Mouse (Mus musculus) ZHBTc4 (cell line): ENCODE results near the gene Grik4.

ENCODE experiments used
- DNase-seq: peaks from one replicate; pipeline ENCODE4 v3.0.0-alpha.2; 2011; ENCODE audit warnings: low read depth, low spot score

Gene Grik4

DNA sequence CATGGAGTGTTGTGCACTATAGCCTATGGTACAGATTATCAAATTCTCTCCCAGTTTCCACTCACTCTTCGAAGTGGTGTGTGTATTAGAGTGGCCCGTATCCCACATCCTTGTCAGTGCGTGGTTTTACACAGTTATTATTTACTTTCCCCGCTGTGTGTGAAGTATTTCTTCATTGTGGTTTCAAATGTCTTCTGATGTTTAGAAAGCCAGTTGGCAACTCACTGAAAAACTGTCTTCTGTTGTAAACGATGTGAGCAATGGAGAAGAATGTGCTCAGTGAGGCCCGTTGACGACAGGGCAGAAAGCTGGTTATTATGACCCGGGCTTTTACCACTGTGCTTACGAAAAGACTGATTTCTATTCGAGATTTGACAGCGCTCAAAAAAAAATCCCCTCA is 439.7 kb downstream of the Grik4 start:
- no peak for DNase-seq

DNA sequence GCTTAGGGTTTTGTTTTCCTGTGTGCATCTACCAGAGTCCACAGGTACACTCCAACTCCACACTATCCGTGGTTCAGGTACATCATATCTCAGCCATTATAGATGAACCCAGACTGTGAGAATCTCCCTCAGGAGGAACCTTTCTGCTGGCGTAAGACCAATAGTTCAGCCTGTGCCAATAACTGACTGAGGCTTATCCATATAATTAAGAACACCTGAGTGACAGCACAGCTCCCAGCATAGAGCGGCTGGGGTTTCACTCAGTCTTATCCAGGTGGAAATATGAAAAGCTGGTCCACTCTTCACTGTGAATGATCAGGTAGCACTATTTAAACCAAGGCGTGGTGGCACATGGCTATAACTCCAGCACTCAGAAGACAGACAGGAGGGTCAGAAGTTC is 440.6 kb downstream of the Grik4 start:
- no peak for DNase-seq

DNA sequence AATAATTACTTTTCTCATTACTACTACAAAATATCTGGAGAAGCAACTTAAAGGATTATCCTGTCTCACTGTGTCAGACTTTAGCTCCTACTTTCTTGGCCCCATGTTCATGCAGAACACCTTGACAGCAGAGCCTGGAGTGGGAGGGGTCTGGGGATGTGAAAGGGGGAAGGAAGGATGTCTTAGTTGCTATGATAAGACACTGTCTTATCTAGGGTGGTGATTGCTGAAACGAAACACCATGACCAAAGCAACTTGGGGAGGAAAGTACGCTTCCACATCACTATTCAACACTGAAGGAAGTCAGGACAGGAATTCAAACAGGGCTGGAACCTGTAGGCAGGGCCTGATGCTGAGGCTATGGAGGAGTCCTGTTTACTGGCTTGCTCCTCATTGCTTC is 448.0 kb downstream of the Grik4 start:
- DNase-seq, result no peak

DNA sequence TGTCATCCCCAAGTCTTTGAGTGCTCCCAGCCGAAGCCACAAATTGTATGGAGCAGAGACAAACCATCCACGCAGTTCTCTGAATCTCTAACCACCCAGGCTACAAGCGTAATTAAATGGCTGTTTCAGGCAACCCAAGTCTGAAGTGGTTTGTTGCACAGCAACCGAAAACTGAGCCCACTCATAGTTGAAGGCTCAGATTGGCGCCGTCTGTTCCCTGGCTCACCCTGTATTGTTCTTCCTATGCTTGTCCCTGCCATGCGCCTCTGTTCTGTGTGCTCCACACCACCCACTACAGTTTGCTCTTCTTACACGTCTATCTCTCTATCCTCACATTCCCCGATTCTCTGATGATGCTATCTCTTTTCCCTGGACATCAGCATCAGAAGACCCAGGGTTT is 452.5 kb downstream of the Grik4 start:
- DNase-seq, result no peak

DNA sequence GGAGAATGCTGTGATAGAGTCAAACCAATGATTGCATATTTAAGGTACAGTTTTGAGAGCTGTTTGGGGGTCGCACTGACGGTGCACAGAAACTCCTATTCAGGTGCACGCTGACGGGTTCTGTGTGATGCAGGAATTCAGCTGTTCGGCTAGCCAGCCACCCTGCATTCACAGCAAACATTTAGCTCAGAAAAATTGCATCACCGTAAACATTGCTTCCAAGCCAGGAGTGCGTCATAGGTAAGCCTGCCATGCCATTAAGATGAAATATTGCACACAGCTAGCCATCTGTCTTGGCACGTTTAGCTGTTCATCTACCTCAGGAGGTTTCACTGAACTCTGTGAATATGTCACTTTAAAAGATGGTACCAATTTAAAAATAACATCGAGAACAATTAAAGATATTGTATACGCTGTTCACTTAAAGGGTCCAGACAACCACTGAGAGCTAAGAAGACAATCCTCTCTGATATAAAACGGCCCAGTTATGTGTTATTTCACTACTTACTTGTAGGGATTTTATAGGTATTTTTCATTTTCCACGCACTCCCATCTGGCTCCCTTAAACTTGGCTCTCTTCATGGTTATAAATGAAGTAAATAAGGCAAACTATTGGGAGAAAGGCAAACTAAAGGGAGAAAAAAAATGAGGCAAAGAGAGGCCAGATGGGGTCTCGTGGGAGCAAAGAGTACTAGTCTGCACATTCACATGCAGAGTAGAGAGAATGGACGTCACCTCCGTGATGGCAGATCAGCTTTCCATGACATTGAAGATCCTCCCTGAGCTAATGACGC is 453.5 kb downstream of the Grik4 start:
- peak; percentile 21 for DNase-seq

DNA sequence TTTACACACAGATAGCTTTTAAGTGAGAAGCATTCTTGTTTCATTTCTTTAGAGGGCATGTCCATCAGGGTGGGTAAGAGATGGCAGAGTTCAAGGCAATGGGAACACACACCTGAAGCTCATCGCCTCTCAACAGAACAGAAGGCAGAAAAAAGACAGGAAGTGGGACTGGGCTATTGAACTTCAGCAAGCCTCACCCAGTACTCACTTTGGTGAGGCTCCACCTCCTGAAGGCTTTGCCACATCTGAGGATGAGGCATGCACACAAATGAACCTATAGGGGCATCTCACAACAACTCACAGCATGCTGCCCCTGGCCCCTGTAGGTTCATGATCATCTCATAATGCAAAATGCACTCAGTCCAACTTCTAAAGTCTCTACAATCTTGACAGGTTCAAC is 456.2 kb downstream of the Grik4 start:
- DNase-seq, result no peak

DNA sequence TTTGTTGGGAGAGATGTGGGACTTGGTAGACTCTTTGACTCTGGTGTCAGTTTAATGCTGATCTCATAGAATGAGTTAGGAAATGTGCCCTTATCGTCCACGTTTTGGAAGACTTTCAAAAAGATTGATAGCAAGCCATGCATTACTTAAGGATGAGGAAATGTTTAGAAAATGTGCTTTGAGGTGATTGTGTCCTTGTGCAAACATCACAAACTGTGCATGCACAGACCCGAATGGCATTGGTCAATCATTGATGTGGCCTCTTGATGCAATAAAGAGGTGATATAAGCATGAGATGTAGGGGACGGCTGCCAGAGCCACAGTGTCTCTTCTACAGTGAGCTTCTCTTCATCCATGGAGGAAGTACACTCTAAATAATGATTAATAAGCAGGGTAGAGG is 457.4 kb downstream of the Grik4 start:
- DNase-seq, result no peak

DNA sequence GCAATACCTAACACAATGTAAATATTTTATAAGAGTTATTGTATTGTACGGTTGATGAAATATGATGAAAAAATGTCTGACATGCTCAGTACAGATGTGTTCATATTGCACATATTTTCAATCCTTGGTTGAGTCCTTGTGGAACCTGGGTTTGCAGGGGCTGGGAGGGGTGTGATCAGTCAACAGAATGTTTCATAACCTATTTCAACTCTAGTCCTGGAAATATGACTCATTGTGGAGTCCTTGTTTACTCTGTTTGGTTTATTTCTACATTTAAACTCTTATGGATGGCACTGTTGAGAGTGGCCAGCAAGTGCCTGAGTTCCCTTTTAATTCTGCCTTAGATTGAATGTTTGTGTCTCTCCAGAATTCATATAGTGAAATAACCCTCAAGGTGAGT is 459.6 kb downstream of the Grik4 start:
- DNase-seq, result no peak

DNA sequence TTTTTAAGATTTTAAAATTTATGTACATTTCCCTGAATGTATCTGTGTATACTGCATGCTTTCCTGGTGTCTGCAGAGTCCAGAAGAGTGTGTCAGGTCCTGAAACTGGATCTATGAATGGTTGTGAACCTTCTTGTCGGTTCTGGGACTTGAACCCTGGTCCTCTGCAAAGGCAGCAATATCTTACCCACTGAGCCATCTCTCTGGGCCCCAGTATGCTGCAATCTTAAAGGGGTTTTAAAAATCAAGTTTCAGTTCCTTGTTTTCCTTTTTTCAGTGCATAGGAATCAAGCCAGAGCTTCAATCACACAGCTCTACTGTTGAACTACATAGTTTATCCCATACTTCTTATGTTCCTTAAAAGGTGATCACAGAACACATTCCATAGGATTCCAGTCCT is 461.3 kb downstream of the Grik4 start:
- no peak for DNase-seq

DNA sequence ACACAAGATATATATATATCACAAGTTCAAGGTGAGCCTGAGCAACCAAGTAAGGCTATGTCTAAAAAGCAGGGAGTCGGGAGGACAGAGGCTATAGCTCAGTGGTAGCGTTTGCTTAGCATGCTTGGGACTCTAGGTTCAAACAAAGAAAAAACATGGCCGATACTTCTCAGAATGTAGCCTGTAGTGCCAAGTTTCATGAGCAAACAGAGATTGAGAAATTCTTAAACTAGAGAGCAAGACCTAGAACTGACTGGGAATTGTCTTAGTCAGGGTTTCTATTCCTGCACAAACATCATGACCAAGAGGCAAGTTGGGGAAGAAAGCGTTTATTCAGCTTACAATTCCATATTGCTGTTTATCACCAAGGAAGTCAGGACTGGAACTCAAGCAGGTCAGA is 468.1 kb downstream of the Grik4 start:
- DNase-seq, result no peak

DNA sequence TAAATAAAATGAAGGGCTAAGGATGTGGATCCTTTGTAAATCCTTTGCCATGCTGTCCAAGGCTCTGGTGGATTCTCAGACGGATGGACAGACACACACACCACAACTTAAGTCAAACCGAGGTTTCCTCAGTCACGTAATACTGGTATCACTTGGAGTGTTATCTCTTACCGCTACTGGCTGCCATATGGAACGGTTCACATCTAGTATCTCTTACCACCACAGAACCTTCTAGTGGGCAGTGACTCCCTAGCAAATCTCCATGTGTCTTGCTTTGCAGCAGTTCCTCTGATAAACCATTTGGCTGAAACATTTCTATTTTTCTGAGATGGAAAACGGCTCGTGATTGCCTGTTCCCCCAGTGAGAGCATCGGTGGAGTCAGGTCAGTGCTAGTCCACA is 470.0 kb downstream of the Grik4 start:
- DNase-seq, result no peak

DNA sequence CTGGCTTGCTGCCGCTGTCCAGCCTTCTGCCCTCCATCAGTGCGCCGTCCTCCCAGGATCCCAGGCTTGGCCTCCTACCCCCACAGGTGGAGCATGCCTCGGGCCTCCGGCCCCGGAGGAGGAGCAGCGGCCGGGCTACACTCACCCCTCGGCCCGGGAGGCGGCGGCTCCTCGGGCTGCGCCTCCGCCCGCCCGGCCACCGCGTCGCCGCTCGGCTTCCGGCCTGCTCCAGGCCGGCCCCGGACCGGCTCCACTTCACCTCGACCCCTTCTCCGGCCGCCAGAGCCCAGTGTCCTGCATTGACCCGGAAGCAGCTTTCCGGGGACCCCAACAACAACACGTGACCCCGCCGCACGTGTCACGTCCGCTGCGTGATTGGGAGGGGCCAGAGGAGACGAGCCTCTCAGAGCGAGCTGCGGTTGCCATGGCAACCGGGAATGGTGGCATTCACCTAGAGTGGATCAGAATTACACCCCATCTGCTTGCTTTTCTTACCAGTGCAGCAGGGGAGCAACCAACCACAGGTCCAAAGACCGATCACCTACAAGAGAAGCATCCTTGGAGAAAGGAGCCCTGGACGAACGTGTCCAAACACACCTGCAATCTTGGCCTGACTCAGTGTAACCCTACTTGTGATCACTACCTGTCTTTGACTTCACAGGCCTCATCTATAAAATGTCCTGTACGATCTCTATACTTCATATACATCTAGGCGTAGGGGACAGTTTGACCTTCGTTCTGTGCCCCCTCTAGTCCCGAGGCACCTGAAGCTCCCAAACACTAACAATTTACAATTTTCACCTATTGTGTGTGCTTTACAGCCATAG is 472.2 kb downstream of the Grik4 start:
- DNase-seq, result peak; percentile 96

DNA sequence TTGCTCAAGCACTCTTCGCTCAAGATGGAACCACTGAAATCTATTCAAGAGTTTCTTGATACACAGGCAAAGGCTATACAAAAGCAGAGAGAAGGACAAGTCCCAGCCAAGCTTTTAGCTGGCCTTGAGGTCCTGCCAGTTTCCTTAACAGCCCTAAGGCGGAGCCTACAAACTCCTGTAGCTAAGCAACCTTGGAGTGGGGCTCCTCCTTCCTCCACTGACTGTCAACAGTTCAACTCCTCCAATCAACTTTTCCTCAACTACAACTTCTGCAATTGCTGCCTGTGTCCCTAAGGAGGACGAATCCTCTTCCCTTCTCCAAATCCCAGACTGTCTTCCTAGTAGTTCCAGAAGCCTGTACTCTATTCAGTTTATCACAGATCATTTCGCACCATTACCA is 473.1 kb downstream of the Grik4 start:
- peak; percentile 67 for DNase-seq

DNA sequence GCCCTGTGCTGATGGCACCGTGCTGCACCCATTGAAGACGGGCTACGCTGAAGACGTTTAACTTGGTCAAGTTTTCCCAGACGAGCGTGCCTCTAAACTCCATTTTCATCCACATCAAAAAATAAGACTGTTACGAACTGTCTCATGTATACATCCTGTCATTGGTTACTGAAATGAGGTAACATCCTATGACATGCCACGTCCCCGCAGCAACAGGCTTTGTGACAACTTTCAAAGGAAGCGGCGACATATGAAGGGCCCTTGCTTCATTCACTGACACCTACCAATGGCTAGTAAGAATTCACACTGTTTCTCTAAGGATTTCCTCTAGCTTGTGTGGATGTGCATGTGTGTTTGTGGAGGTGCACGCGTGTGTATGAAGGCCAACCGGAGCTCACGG is 475.0 kb downstream of the Grik4 start:
- DNase-seq, result no peak

DNA sequence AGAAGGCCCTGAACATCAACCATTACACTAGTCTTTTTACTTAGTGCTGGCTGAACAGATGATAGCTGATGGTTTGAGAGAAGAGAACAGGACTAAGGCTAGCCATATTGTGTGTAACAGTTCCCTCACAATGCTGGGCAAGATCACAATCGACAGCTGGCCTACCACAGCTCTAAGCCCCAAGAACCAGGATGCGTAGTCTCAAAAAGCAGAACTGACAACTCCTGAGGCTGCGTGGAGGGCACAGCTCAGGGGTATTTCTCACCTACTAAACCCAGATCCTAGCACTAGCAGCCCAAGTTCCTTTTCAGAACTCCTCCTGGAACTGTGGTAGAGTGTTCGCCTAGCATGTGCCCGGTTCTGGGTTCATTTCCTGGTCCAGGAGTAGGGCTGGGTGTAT is 475.9 kb downstream of the Grik4 start:
- no peak for DNase-seq
